Mouse (Mus musculus) myocyte (in vitro differentiated cells): Measurements from ENCODE around the gene Gm20388.

Source experiments
- E2F4 ChIP-seq: IDR thresholded peaks from one replicate; pipeline ENCODE4 v1.6.1; 2011; ENCODE audit warnings: mild to moderate bottlenecking, control low read depth, moderate library complexity; ENCODE audit not compliant: insufficient read depth
- POLR2AphosphoS2 ChIP-seq: IDR thresholded peaks from one replicate; pipeline ENCODE4 v1.6.1; 2011; ENCODE audit warnings: low read depth, control low read depth; ENCODE audit not compliant: insufficient read length
- REST ChIP-seq: IDR thresholded peaks from one replicate; pipeline ENCODE4 v1.6.1; 2011; ENCODE audit warnings: mild to moderate bottlenecking, control low read depth, moderate library complexity; ENCODE audit not compliant: insufficient read depth, insufficient read length
- USF1 ChIP-seq: IDR thresholded peaks from one replicate; pipeline ENCODE4 v1.6.1; 2011; ENCODE audit warnings: low read depth, mild to moderate bottlenecking, control low read depth, moderate library complexity

DNA sequence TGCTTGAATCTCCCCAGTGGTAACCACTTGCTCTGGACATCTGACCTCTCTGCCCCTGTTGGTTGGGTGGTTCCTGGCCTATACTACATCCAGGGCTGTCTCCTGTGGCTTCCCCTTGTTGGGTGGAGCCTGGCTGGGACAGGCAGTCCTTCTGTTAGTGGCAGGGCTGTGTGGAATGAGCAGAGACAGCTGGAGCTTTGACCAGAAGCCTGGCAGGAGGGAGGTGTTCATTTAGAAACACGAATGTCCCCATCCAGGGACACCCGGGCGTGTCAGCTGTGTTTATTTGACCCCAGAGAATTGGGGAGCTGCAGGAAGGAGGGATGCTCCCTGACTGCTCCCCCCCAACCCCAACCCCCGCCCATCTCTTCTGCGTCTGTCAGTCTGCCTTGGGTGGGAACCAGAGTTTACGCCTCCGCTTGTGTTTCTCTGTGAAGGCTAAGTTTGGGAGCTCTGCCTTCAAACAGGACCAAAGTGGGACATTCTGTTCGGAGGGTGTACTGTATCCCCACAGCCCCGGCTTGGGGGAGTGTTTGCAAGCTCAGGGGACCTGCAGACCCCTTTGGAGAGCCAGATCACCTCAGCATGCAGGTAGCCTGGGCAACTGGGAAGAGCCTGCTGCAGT is 340.9 kb downstream of the Gm20388 start:
- TF ChIP-seq E2F4 (no peak), USF1 (no peak), REST (no peak), POLR2AphosphoS2 (no peak)
